Mouse (Mus musculus) myocyte (in vitro differentiated cells): ENCODE measurements at regions not wholly inside any gene's neighbourhood (a gene's known extent, or its start where the extent isn't known, plus 50 kb on each side); places are given as distances from the start of the nearest gene placed in this dataset.

Experiments
- H3K27me3 ChIP-seq: one replicate; pipeline ENCODE4 v1.6.1; 2011; ENCODE audit not compliant: control insufficient read depth, insufficient read depth, insufficient read length
- H3K36me3 ChIP-seq: one replicate; pipeline ENCODE4 v1.6.1; 2011; ENCODE audit not compliant: control insufficient read depth, insufficient read depth
- H3K4me2 ChIP-seq: one replicate; pipeline ENCODE4 v1.6.1; 2011; ENCODE audit warnings: low read depth, control low read depth
- H3K4me3 ChIP-seq: one replicate; pipeline ENCODE4 v1.5.1; 2011; ENCODE audit warnings: mild to moderate bottlenecking, control low read depth, moderate library complexity
- H3K79me2 ChIP-seq: one replicate; pipeline ENCODE4 v1.6.1; 2011; ENCODE audit not compliant: control insufficient read depth, insufficient read depth
- H3ac ChIP-seq: one replicate; pipeline ENCODE4 v1.6.1; 2011; ENCODE audit not compliant: control insufficient read depth, insufficient read length
- CEBPB ChIP-seq: IDR thresholded peaks from 2 replicates; pipeline ENCODE4 v1.6.1; 2011; ENCODE audit warnings: mild to moderate bottlenecking, moderate library complexity; ENCODE audit not compliant: poor library complexity, insufficient read depth, severe bottlenecking
- E2F4 ChIP-seq: IDR thresholded peaks from one replicate; pipeline ENCODE4 v1.6.1; 2011; ENCODE audit warnings: mild to moderate bottlenecking, control low read depth, moderate library complexity; ENCODE audit not compliant: insufficient read depth
- MAX ChIP-seq: IDR thresholded peaks from one replicate; pipeline ENCODE4 v1.6.1; 2011; ENCODE audit warnings: low read depth, mild to moderate bottlenecking, control low read depth
- MYOD1 ChIP-seq, 3 experiments: IDR thresholded peaks; one replicate each; pipeline ENCODE4 v1.6.1; 2011; ENCODE audit warnings: control low read depth in 2 of 3, low read depth in 2 of 3, mild to moderate bottlenecking in 2 of 3, moderate library complexity in 1 of 3; ENCODE audit not compliant: insufficient read length in 2 of 3, control insufficient read depth in 1 of 3
- MYOG ChIP-seq, 3 experiments: IDR thresholded peaks; one replicate each; pipeline ENCODE4 v1.6.1; 2011; ENCODE audit warnings: control low read depth in 2 of 3, low read depth in 2 of 3, mild to moderate bottlenecking in 2 of 3; ENCODE audit not compliant: insufficient read length in 2 of 3, control insufficient read depth in 1 of 3, insufficient read depth in 1 of 3
- POLR2A ChIP-seq: IDR thresholded peaks from one replicate; pipeline ENCODE4 v1.6.1; 2011; ENCODE audit warnings: low read depth, mild to moderate bottlenecking, control low read depth, moderate library complexity; ENCODE audit not compliant: insufficient read length
- POLR2AphosphoS2 ChIP-seq: IDR thresholded peaks from one replicate; pipeline ENCODE4 v1.6.1; 2011; ENCODE audit warnings: low read depth, control low read depth; ENCODE audit not compliant: insufficient read length
- REST ChIP-seq: IDR thresholded peaks from one replicate; pipeline ENCODE4 v1.6.1; 2011; ENCODE audit warnings: mild to moderate bottlenecking, control low read depth, moderate library complexity; ENCODE audit not compliant: insufficient read depth, insufficient read length
- SRF ChIP-seq: IDR thresholded peaks from one replicate; pipeline ENCODE4 v1.6.1; 2011; ENCODE audit warnings: low read depth; ENCODE audit not compliant: control insufficient read depth, insufficient read length
- TCF12 ChIP-seq: IDR thresholded peaks from one replicate; pipeline ENCODE4 v1.6.1; 2011; ENCODE audit warnings: mild to moderate bottlenecking, control low read depth; ENCODE audit not compliant: poor library complexity, insufficient read depth, severe bottlenecking
- TCF3 ChIP-seq: IDR thresholded peaks from one replicate; pipeline ENCODE4 v1.6.1; 2011; ENCODE audit warnings: low read depth, control low read depth; ENCODE audit not compliant: insufficient read length
- USF1 ChIP-seq: IDR thresholded peaks from one replicate; pipeline ENCODE4 v1.6.1; 2011; ENCODE audit warnings: low read depth, mild to moderate bottlenecking, control low read depth, moderate library complexity

- no peak for TF ChIP-seq TCF12
- TF ChIP-seq SRF: no peak
- no peak for TF ChIP-seq TCF3
- no peak for TF ChIP-seq POLR2A
- TF ChIP-seq USF1: no peak
- no peak for TF ChIP-seq E2F4
- TF ChIP-seq MYOG (IDR thresholded peaks at IDR 0.05; ENCODE audit: control insufficient read depth in 1 of 3, insufficient read depth in 1 of 3, insufficient read length in 2 of 3, low read depth in 2 of 3): no peak
- TF ChIP-seq POLR2AphosphoS2: no peak
- no peak for TF ChIP-seq MYOD1 (IDR thresholded peaks at IDR 0.05; ENCODE audit: control insufficient read depth in 1 of 3, insufficient read length in 2 of 3, low read depth in 2 of 3)
- no peak for TF ChIP-seq CEBPB
- TF ChIP-seq MAX: no peak
- no peak for TF ChIP-seq REST
- no peak overlapping the region for H3ac ChIP-seq
- no peak overlapping the region for H3K4me3 ChIP-seq
- H3K27me3 ChIP-seq: no peaks in the 10 kb centered on the region
- H3K79me2 ChIP-seq: no peaks in the 10 kb centered on the region
- H3K36me3 ChIP-seq: no peaks in the 10 kb centered on the region
- no peak overlapping the region for H3K4me2 ChIP-seq
These were observed 122.4 kb upstream of the Rmdn2 start for GRCm38 (mm10) chr17:79489306-79489705.

GRCm38 (mm10) chr17:79497629-79498028 is 114.0 kb upstream of the Rmdn2 start:
- TF ChIP-seq CEBPB: no peak
- no peak for TF ChIP-seq MYOD1 (IDR thresholded peaks at IDR 0.05; ENCODE audit: control insufficient read depth in 1 of 3, insufficient read length in 2 of 3, low read depth in 2 of 3)
- no peak for TF ChIP-seq USF1
- H3K36me3 ChIP-seq: no peaks in the 10 kb centered on the region
- H3K79me2 ChIP-seq: no peaks in the 10 kb centered on the region
- H3K27me3 ChIP-seq: no peaks in the 10 kb centered on the region
- H3K4me3 ChIP-seq: no peak overlapping the region
- H3K4me2 ChIP-seq: no peak overlapping the region
- no peak overlapping the region for H3ac ChIP-seq

- no peak overlapping the region for H3K4me3 ChIP-seq
- TF ChIP-seq MAX (no peak), POLR2A (no peak), MYOD1 (IDR thresholded peaks at IDR 0.05; ENCODE audit: control insufficient read depth in 1 of 3, insufficient read length in 2 of 3, low read depth in 2 of 3) (no peak), CEBPB (no peak), POLR2AphosphoS2 (no peak), MYOG (IDR thresholded peaks at IDR 0.05; ENCODE audit: control insufficient read depth in 1 of 3, insufficient read depth in 1 of 3, insufficient read length in 2 of 3, low read depth in 2 of 3) (no peak), USF1 (no peak), SRF (no peak), E2F4 (no peak), TCF12 (no peak), REST (no peak), TCF3 (no peak)
These were observed 113.3 kb upstream of the Rmdn2 start for GRCm38 (mm10) chr17:79498321-79498720.

GRCm38 (mm10) chr17:79501031-79501474 is 110.6 kb upstream of the Rmdn2 start:
- no peak for TF ChIP-seq MAX
- peak in 2 of 3 experiments; percentile 39 to 72 for TF ChIP-seq MYOG (IDR thresholded peaks at IDR 0.05; ENCODE audit: control insufficient read depth in 1 of 3, insufficient read depth in 1 of 3, insufficient read length in 2 of 3, low read depth in 2 of 3)
- peak; percentile 56 for TF ChIP-seq TCF12
- no peak for TF ChIP-seq TCF3
- peak in 2 of 3 experiments; percentile 11 to 71 for TF ChIP-seq MYOD1 (IDR thresholded peaks at IDR 0.05; ENCODE audit: control insufficient read depth in 1 of 3, insufficient read length in 2 of 3, low read depth in 2 of 3)
- TF ChIP-seq POLR2AphosphoS2: no peak
- TF ChIP-seq E2F4: no peak
- Histone ChIP-seq H3K27me3 (no peaks in the 10 kb centered on the region), H3ac (no peak overlapping the region), H3K4me3 (no peak overlapping the region), H3K79me2 (no peaks in the 10 kb centered on the region), H3K4me2 (peak overlapping the region; percentile 24), H3K36me3 (no peaks in the 10 kb centered on the region)

More at GRCm38 (mm10) chr17:79498321-79498720, 113.3 kb upstream of the Rmdn2 start:
- Histone ChIP-seq H3K79me2 (no peaks in the 10 kb centered on the region), H3ac (no peak overlapping the region), H3K4me2 (no peak overlapping the region), H3K36me3 (no peaks in the 10 kb centered on the region), H3K27me3 (no peaks in the 10 kb centered on the region)

- no peaks in the 10 kb centered on the region for H3K27me3 ChIP-seq
- no peaks in the 10 kb centered on the region for H3K36me3 ChIP-seq
- no peak for TF ChIP-seq E2F4
- no peak for TF ChIP-seq MAX
- TF ChIP-seq POLR2AphosphoS2: no peak
- TF ChIP-seq REST: no peak
- TF ChIP-seq TCF12: no peak
- no peak for TF ChIP-seq CEBPB
- no peak for TF ChIP-seq TCF3
- TF ChIP-seq MYOG (IDR thresholded peaks at IDR 0.05; ENCODE audit: control insufficient read depth in 1 of 3, insufficient read depth in 1 of 3, insufficient read length in 2 of 3, low read depth in 2 of 3): no peak
- TF ChIP-seq USF1: no peak
- peak overlapping the region; percentile 20 for H3K4me2 ChIP-seq
- H3ac ChIP-seq: no peak overlapping the region
- H3K4me3 ChIP-seq: no peak overlapping the region
- no peaks in the 10 kb centered on the region for H3K79me2 ChIP-seq
These were observed 109.7 kb upstream of the Rmdn2 start for GRCm38 (mm10) chr17:79501926-79502325.
